Mouse (Mus musculus): ENCODE data around the gene Serinc2. TPM values are rescaled to one million over a fixed set of nuclear protein-coding genes. Genes with fewer than 3 reads are reported as not detected.

The Serinc2 gene
- total RNA-seq (2012; rRNA removed), result 0.08 TPM in 1 of 2 replicates, not detected in the other
- total RNA-seq (2014; rRNA removed), result not detected in 2 replicates
- polyA plus RNA-seq (2012; ENCODE audit: insufficient read length, low read depth), result 0.20 TPM in 1 of 2 replicates, not detected in the other

GRCm38 (mm10) chr4:130279105-130279504 is at the start of gene Serinc2:
Gene Serinc2, minus strand, starts transcription at chr4:130279205.
- TF ChIP-seq SIN3A (IDR thresholded peaks at IDR 0.05; ENCODE audit: low read length) (no peak), POLR2AphosphoS2 (IDR thresholded peaks at IDR 0.05; ENCODE audit: low read depth, low read length) (no peak), RCOR1 (conservative IDR thresholded peaks at IDR 0.05; ENCODE audit: low read depth, low read length) (no peak), RAD21 (IDR thresholded peaks at IDR 0.05; ENCODE audit: low read depth, low read length) (no peak), MAX (IDR thresholded peaks at IDR 0.05; ENCODE audit: low read length) (no peak), ZC3H11A (IDR thresholded peaks at IDR 0.05; ENCODE audit: low read depth, low read length) (no peak), ZNF384 (IDR thresholded peaks at IDR 0.05; ENCODE audit: low read depth, low read length) (no peak), USF2 (conservative IDR thresholded peaks at IDR 0.05; ENCODE audit: low read depth, low read length) (no peak), MXI1 (IDR thresholded peaks at IDR 0.05; ENCODE audit: low read depth, low read length) (no peak), TCF12 (IDR thresholded peaks at IDR 0.05; ENCODE audit: low read depth, low read length) (no peak), POLR2A (IDR thresholded peaks at IDR 0.05; ENCODE audit: low read depth, low read length) (no peak), PAX5 (IDR thresholded peaks at IDR 0.05; ENCODE audit: low read length) (no peak), CHD1 (IDR thresholded peaks at IDR 0.05; ENCODE audit: low read depth, low read length) (no peak), UBTF (IDR thresholded peaks at IDR 0.05; ENCODE audit: low read depth, low read length) (no peak), ETS1 (conservative IDR thresholded peaks at IDR 0.05; ENCODE audit: low read depth, low read length) (no peak), BHLHE40 (IDR thresholded peaks at IDR 0.05; ENCODE audit: low read depth, low read length) (no peak), IRF4 (IDR thresholded peaks at IDR 0.05; ENCODE audit: low read depth, low read length) (no peak), MEF2A (IDR thresholded peaks at IDR 0.05; ENCODE audit: borderline replicate concordance, low read depth, low read length) (no peak)
- Histone ChIP-seq H3K27ac (ENCODE audit: insufficient read depth, low read depth) (no peak within 1 kb of the TSS), H3K9ac (ENCODE audit: insufficient read depth, low read depth) (no peak within 1 kb of the TSS), H3K4me2 (ENCODE audit: insufficient read depth, low read depth, poor library complexity, severe bottlenecking) (no peak within 1 kb of the TSS), H3K4me3 (replicated peaks in 1 of 3; ENCODE audit: low read depth in 2 of 3, low read length in 2 of 3, poor library complexity in 1 of 3) (no peak within 1 kb of the TSS), H3K36me3 (replicated peaks in 1 of 2; ENCODE audit: control insufficient read depth in 1 of 2, insufficient read depth in 1 of 2, low read length in 1 of 2) (no peaks in the 10 kb centered on the region), H3K79me2 (replicated peaks; ENCODE audit: control insufficient read depth, extremely low read depth, insufficient read depth, poor library complexity, severe bottlenecking) (no peaks in the 10 kb centered on the region), H3K9me3 (replicated peaks; ENCODE audit: low read length) (no peaks in the 10 kb centered on the region), H3K4me1 (ENCODE audit: control insufficient read depth in 1 of 2, insufficient read depth in 2 of 2) (no peaks in the 10 kb centered on the region), H3K27me3 (replicated peaks) (peaks cover 86% of the 10 kb centered on the region)
- in situ Hi-C loops (cut with MboI; ENCODE audit: low pct_ligation_motif_present, low pct_unique_long_range_greater_than_20kb, low sequenced_read_pairs) (no loop called here), dilution Hi-C loops (cut with MboI; ENCODE audit: extremely low pct_ligation_motif_present, extremely low pct_unique_long_range_greater_than_20kb, low sequenced_read_pairs) (no loop called here)
- no peak for DNase-seq (ENCODE audit: extremely low read depth)

- dilution Hi-C loops (cut with MboI; ENCODE audit: extremely low pct_ligation_motif_present, extremely low pct_unique_long_range_greater_than_20kb, low sequenced_read_pairs), result no loop called here
Observed at GRCm38 (mm10) chr4:130327366-130327765, 48.4 kb upstream of the Serinc2 start.

More at GRCm38 (mm10) chr4:130327366-130327765, 48.4 kb upstream of the Serinc2 start:
- H3K79me2 ChIP-seq (replicated peaks; ENCODE audit: control insufficient read depth, extremely low read depth, insufficient read depth, poor library complexity, severe bottlenecking), result no peaks in the 10 kb centered on the region
- DNase-seq (ENCODE audit: extremely low read depth), result no peak
- H3K4me2 ChIP-seq (ENCODE audit: insufficient read depth, low read depth, poor library complexity, severe bottlenecking), result no peak overlapping the region
- no peak overlapping the region for H3K9ac ChIP-seq (ENCODE audit: insufficient read depth, low read depth)
- in situ Hi-C loops (cut with MboI; ENCODE audit: low pct_ligation_motif_present, low pct_unique_long_range_greater_than_20kb, low sequenced_read_pairs), result no loop called here
- H3K27me3 ChIP-seq (replicated peaks), result no peaks in the 10 kb centered on the region
- TF ChIP-seq GABPA (IDR thresholded peaks at IDR 0.05; ENCODE audit: insufficient replicate concordance, low read depth, low read length) (no peak), PAX5 (IDR thresholded peaks at IDR 0.05; ENCODE audit: low read length) (no peak), E2F4 (IDR thresholded peaks at IDR 0.05; ENCODE audit: insufficient replicate concordance, low read depth, low read length) (no peak), ETS1 (conservative IDR thresholded peaks at IDR 0.05; ENCODE audit: low read depth, low read length) (no peak), UBTF (IDR thresholded peaks at IDR 0.05; ENCODE audit: low read depth, low read length) (no peak), SMC3 (IDR thresholded peaks at IDR 0.05; ENCODE audit: low read depth, low read length) (no peak), TBP (conservative IDR thresholded peaks at IDR 0.05; ENCODE audit: low read depth, low read length) (no peak), IRF4 (IDR thresholded peaks at IDR 0.05; ENCODE audit: low read depth, low read length) (no peak), RAD21 (IDR thresholded peaks at IDR 0.05; ENCODE audit: low read depth, low read length) (no peak)
- no peak overlapping the region for H3K27ac ChIP-seq (ENCODE audit: insufficient read depth, low read depth)
- H3K9me3 ChIP-seq (replicated peaks; ENCODE audit: low read length), result no peaks in the 10 kb centered on the region
- no peak overlapping the region for H3K4me3 ChIP-seq (replicated peaks in 1 of 3; ENCODE audit: low read depth in 2 of 3, low read length in 2 of 3, poor library complexity in 1 of 3)
- peaks cover 0 to 8% of the 10 kb centered on the region in 2 experiments; a peak in 2 of 4 replicates for H3K4me1 ChIP-seq (ENCODE audit: control insufficient read depth in 1 of 2, insufficient read depth in 2 of 2)
- peaks cover 37 to 85% of the 10 kb centered on the region in 2 experiments for H3K36me3 ChIP-seq (replicated peaks in 1 of 2; ENCODE audit: control insufficient read depth in 1 of 2, insufficient read depth in 1 of 2, low read length in 1 of 2)
